Mouse (Mus musculus) CH12.LX (cell line): Measurements from ENCODE around the gene Gfra4. TPM values are rescaled to one million over a fixed set of nuclear protein-coding genes. Genes with fewer than 3 reads are reported as not detected.

Source experiments
- DNase-seq: peaks from one replicate; pipeline ENCODE4 v3.0.0-alpha.2; 2013; ENCODE audit errors: extremely low read depth
- H3K27ac ChIP-seq: 2 replicates; pipeline ENCODE4 v1.5.1; 2012; ENCODE audit warnings: low read depth, mild to moderate bottlenecking, control low read depth, moderate library complexity; ENCODE audit not compliant: insufficient read depth
- H3K27me3 ChIP-seq: replicated peaks from 2 replicates; pipeline ENCODE3; 2012; ENCODE audit warnings: inconsistent platforms
- H3K36me3 ChIP-seq, 2 experiments: replicated peaks in 1 of 2; 2 replicates each; pipeline versions ENCODE3 to v1.6.1; 2012; ENCODE audit warnings: inconsistent platforms in 1 of 2, low read length in 1 of 2, mild to moderate bottlenecking in 1 of 2, mixed read lengths in 1 of 2, moderate library complexity in 1 of 2; ENCODE audit not compliant: control insufficient read depth in 1 of 2, insufficient read depth in 1 of 2
- H3K4me1 ChIP-seq, 2 experiments: 2 replicates each; pipeline ENCODE4 v1.6.1; 2012; ENCODE audit warnings: inconsistent platforms in 1 of 2, moderate library complexity in 1 of 2; ENCODE audit not compliant: insufficient read depth in 2 of 2, control insufficient read depth in 1 of 2
- H3K4me2 ChIP-seq: 2 replicates; pipeline ENCODE4 v1.6.1; 2012; ENCODE audit warnings: low read depth, mild to moderate bottlenecking, control low read depth; ENCODE audit not compliant: poor library complexity, insufficient read depth, severe bottlenecking
- H3K4me3 ChIP-seq, 3 experiments: fragments of 150-350 bp in 1 of 3; sonication (generic) in 1 of 3; replicated peaks in 1 of 3; 2 replicates each; pipeline versions ENCODE3 to v1.5.1; 2011 to 2012; ENCODE audit warnings: low read depth in 2 of 3, low read length in 2 of 3, mild to moderate bottlenecking in 2 of 3, moderate library complexity in 2 of 3, control low read depth in 1 of 3, improper control_type of control experiment in 1 of 3, inconsistent platforms in 1 of 3, mixed read lengths in 1 of 3; ENCODE audit not compliant: poor library complexity in 1 of 3
- H3K79me2 ChIP-seq: replicated peaks from 2 replicates; pipeline ENCODE4 v1.6.1; 2012; ENCODE audit warnings: mild to moderate bottlenecking, moderate library complexity; ENCODE audit not compliant: control insufficient read depth, poor library complexity, insufficient read depth, severe bottlenecking; ENCODE audit errors: extremely low read depth
- H3K9ac ChIP-seq: 2 replicates; pipeline ENCODE4 v1.6.1; 2012; ENCODE audit warnings: low read depth, mild to moderate bottlenecking, control low read depth, moderate library complexity; ENCODE audit not compliant: insufficient read depth
- H3K9me3 ChIP-seq: replicated peaks from 2 replicates; pipeline ENCODE3; 2012; ENCODE audit warnings: low read length, inconsistent platforms, mixed read lengths
- BHLHE40 ChIP-seq: IDR thresholded peaks from 2 replicates; pipeline ENCODE4 v1.6.1; 2011; ENCODE audit warnings: mild to moderate bottlenecking, low read depth, low read length, improper control_type of control experiment
- CHD2 ChIP-seq: IDR thresholded peaks from 2 replicates; pipeline ENCODE4 v1.6.1; 2011; ENCODE audit warnings: low read length, improper control_type of control experiment
- CTCF ChIP-seq, 2 experiments: IDR thresholded peaks in 1 of 2; conservative IDR thresholded peaks in 1 of 2; 2 replicates each; pipeline ENCODE4 v1.5.1; 2011 to 2012; ENCODE audit warnings: low read depth in 2 of 2, low read length in 2 of 2, improper control_type of control experiment in 1 of 2, inconsistent platforms in 1 of 2, mild to moderate bottlenecking in 1 of 2, moderate library complexity in 1 of 2
- ELF1 ChIP-seq: IDR thresholded peaks from 2 replicates; pipeline ENCODE4 v1.6.1; 2014; ENCODE audit warnings: low read depth, mild to moderate bottlenecking, inconsistent platforms, low read length, improper control_type of control experiment
- EP300 ChIP-seq: IDR thresholded peaks from 2 replicates; pipeline ENCODE4 v1.6.1; 2011; ENCODE audit warnings: low read length, improper control_type of control experiment
- ETS1 ChIP-seq: conservative IDR thresholded peaks from 2 replicates; pipeline ENCODE4 v1.6.1; 2012; ENCODE audit warnings: low read depth, mild to moderate bottlenecking, inconsistent platforms, low read length, improper control_type of control experiment, moderate library complexity
- HCFC1 ChIP-seq: IDR thresholded peaks from 2 replicates; pipeline ENCODE4 v1.6.1; 2012; ENCODE audit warnings: low read depth, mild to moderate bottlenecking, inconsistent platforms, low read length, improper control_type of control experiment
- JUN ChIP-seq: IDR thresholded peaks from 2 replicates; pipeline ENCODE4 v1.6.1; 2011; ENCODE audit warnings: low read depth, mild to moderate bottlenecking, low read length, improper control_type of control experiment, moderate library complexity; ENCODE audit not compliant: insufficient read depth
- JUND ChIP-seq: conservative IDR thresholded peaks from 2 replicates; pipeline ENCODE4 v1.6.1; 2011; ENCODE audit warnings: low read depth, low read length, improper control_type of control experiment
- KAT2A ChIP-seq: IDR thresholded peaks from 2 replicates; pipeline ENCODE4 v1.6.1; 2012; ENCODE audit warnings: low read length, improper control_type of control experiment, inconsistent platforms; ENCODE audit not compliant: insufficient replicate concordance
- MAFK ChIP-seq: IDR thresholded peaks from 2 replicates; pipeline ENCODE4 v1.6.1; 2011; ENCODE audit warnings: low read length, improper control_type of control experiment; ENCODE audit not compliant: insufficient replicate concordance
- MAZ ChIP-seq: IDR thresholded peaks from 2 replicates; pipeline ENCODE4 v1.6.1; 2012; ENCODE audit warnings: low read depth, mild to moderate bottlenecking, inconsistent platforms, low read length, improper control_type of control experiment, moderate library complexity
- MEF2A ChIP-seq: IDR thresholded peaks from 2 replicates; pipeline ENCODE4 v1.6.1; 2014; ENCODE audit warnings: low read depth, mild to moderate bottlenecking, inconsistent platforms, low read length, improper control_type of control experiment, borderline replicate concordance
- MXI1 ChIP-seq: IDR thresholded peaks from 2 replicates; pipeline ENCODE4 v1.6.1; 2011; ENCODE audit warnings: mild to moderate bottlenecking, low read depth, low read length, improper control_type of control experiment
- MYC ChIP-seq: IDR thresholded peaks from 2 replicates; pipeline ENCODE4 v1.6.1; 2011; ENCODE audit warnings: low read depth, mild to moderate bottlenecking, improper control_type of control experiment, low read length
- NELFE ChIP-seq: IDR thresholded peaks from 2 replicates; pipeline ENCODE4 v1.6.1; 2011; ENCODE audit warnings: low read depth, low read length, improper control_type of control experiment
- SIN3A ChIP-seq: IDR thresholded peaks from 2 replicates; pipeline ENCODE4 v1.6.1; 2012; ENCODE audit warnings: low read length, improper control_type of control experiment, inconsistent platforms
- SMC3 ChIP-seq: IDR thresholded peaks from 2 replicates; pipeline ENCODE4 v1.6.1; 2011; ENCODE audit warnings: low read depth, low read length, improper control_type of control experiment
- TBP ChIP-seq: conservative IDR thresholded peaks from 2 replicates; pipeline ENCODE4 v1.6.1; 2011; ENCODE audit warnings: low read depth, low read length, improper control_type of control experiment
- TCF12 ChIP-seq: IDR thresholded peaks from 2 replicates; pipeline ENCODE4 v1.6.1; 2014; ENCODE audit warnings: low read depth, mild to moderate bottlenecking, inconsistent platforms, low read length, improper control_type of control experiment
- USF2 ChIP-seq: conservative IDR thresholded peaks from 2 replicates; pipeline ENCODE4 v1.6.1; 2011; ENCODE audit warnings: low read depth, low read length, improper control_type of control experiment
- ZKSCAN1 ChIP-seq: IDR thresholded peaks from 2 replicates; pipeline ENCODE4 v1.6.1; 2012; ENCODE audit warnings: low read depth, inconsistent platforms, low read length, improper control_type of control experiment, borderline replicate concordance
- ZMIZ1 ChIP-seq: IDR thresholded peaks from 2 replicates; pipeline ENCODE4 v1.6.1; 2012; ENCODE audit warnings: low read depth, mild to moderate bottlenecking, inconsistent platforms, low read length, improper control_type of control experiment
- dilution Hi-C: fragments of 300-500 bp; cut with MboI; formaldehyde crosslinking; loops from 2 replicates; pipeline ENCODE4 v1.14.3; 2020; ENCODE audit warnings: low sequenced_read_pairs; ENCODE audit not compliant: extremely low pct_unique_long_range_greater_than_20kb, extremely low pct_ligation_motif_present
- in situ Hi-C: fragments of 300-500 bp; cut with MboI; formaldehyde crosslinking; loops from 3 replicates; pipeline ENCODE4 v1.14.3; 2019; ENCODE audit warnings: low sequenced_read_pairs, low pct_ligation_motif_present, low pct_unique_long_range_greater_than_20kb, mixed read lengths
- polyA plus RNA-seq: library from polyadenylated mRNA; unstranded; fragments of >175 nt; gene quantifications from 2 replicates; pipeline ENCODE4 v1.2.1, GENCODE M21; 2012; ENCODE audit warnings: low read depth; ENCODE audit not compliant: insufficient read length
- total RNA-seq, 2 experiments: library from RNA; depleted of rRNA; stranded (reverse); fragments of 300-350 nt in 1 of 2; fragments of >200 nt in 1 of 2; gene quantifications; 2 replicates each; pipeline ENCODE4 v1.2.3; 2012 to 2014

The Gfra4 gene
- total and polyA plus RNA-seq, 3 experiments, result not detected

- H3K4me2 ChIP-seq, result no peak overlapping the region
- H3K9ac ChIP-seq, result no peak overlapping the region
- no peak overlapping the region for H3K27ac ChIP-seq
- in situ Hi-C loops (loop anchor here (5.0 to 25.0 kb wide), 3 partner anchors 73 to 423 kb away; partner anchors contain the start of gene 1700037H04Rik), dilution Hi-C loops (no loop called here)
- TF ChIP-seq TCF12, result no peak
- no peak for TF ChIP-seq EP300
- no peak for TF ChIP-seq NELFE
- TF ChIP-seq CTCF (conservative IDR thresholded peaks at IDR 0.05 in 1 of 2, IDR thresholded peaks at IDR 0.05 in 1 of 2; ENCODE audit: low read depth in 2 of 2, low read length in 2 of 2), result no peak
- no peak for TF ChIP-seq MEF2A
- TF ChIP-seq MAZ, result no peak
- TF ChIP-seq ETS1, result no peak
- no peak for TF ChIP-seq SIN3A
- no peak for TF ChIP-seq JUN
- no peak for TF ChIP-seq KAT2A
- TF ChIP-seq MAFK, result no peak
- TF ChIP-seq MXI1, result no peak
- DNase-seq, result no peak
- H3K4me1 ChIP-seq, result peaks cover 0 to 4% of the 10 kb centered on the region in 2 experiments; a peak in 2 of 4 replicates
- peaks cover 3% of the 10 kb centered on the region for H3K27me3 ChIP-seq
- H3K79me2 ChIP-seq, result no peaks in the 10 kb centered on the region
- no peak overlapping the region for H3K4me3 ChIP-seq
- no peaks in the 10 kb centered on the region for H3K9me3 ChIP-seq
- H3K36me3 ChIP-seq, result no peaks in the 10 kb centered on the region
These were observed 46.7 kb upstream of the Gfra4 start for GRCm38 (mm10) chr2:131089634-131090033.

GRCm38 (mm10) chr2:131088581-131088980 is 45.7 kb upstream of the Gfra4 start:
- no peak for DNase-seq
- H3K4me2 ChIP-seq, result no peak overlapping the region
- TF ChIP-seq JUND (no peak), TCF12 (no peak), TBP (no peak), MAZ (no peak), CHD2 (no peak), JUN (no peak), BHLHE40 (no peak), ETS1 (no peak), USF2 (no peak), SMC3 (no peak), ZMIZ1 (no peak), HCFC1 (no peak), ZKSCAN1 (no peak), MYC (no peak), ELF1 (no peak), MAFK (no peak), SIN3A (no peak)
- dilution Hi-C loops, result no loop called here
- peaks cover under 1% of the 10 kb centered on the region for H3K27me3 ChIP-seq
- no peak overlapping the region for H3K4me3 ChIP-seq
- no peaks in the 10 kb centered on the region for H3K79me2 ChIP-seq
- in situ Hi-C loops, result loop anchor here (25.0 kb wide), 1 partner anchor 424 kb away; no protein-coding TSS in a partner anchor
- no peak overlapping the region for H3K9ac ChIP-seq
- no peak overlapping the region for H3K27ac ChIP-seq
- H3K4me1 ChIP-seq, result peaks cover 0 to 4% of the 10 kb centered on the region in 2 experiments; a peak in 2 of 4 replicates
- no peaks in the 10 kb centered on the region for H3K9me3 ChIP-seq
- H3K36me3 ChIP-seq, result no peaks in the 10 kb centered on the region
